Mouse (Mus musculus): Measurements from ENCODE around the gene Epo. TPM values are rescaled to one million over a fixed set of nuclear protein-coding genes. Genes with fewer than 3 reads are reported as not detected.
A peak's percentile ranks its signal among the peaks of the same experiment; 100 is the strongest.

Epo gene
- not detected for polyA plus RNA-seq (2012; fragmentation: generic; extraction: Trizol)
- long read RNA-seq, experiment 1: 0 reads
- long read RNA-seq, experiment 2: 0 reads

DNA sequence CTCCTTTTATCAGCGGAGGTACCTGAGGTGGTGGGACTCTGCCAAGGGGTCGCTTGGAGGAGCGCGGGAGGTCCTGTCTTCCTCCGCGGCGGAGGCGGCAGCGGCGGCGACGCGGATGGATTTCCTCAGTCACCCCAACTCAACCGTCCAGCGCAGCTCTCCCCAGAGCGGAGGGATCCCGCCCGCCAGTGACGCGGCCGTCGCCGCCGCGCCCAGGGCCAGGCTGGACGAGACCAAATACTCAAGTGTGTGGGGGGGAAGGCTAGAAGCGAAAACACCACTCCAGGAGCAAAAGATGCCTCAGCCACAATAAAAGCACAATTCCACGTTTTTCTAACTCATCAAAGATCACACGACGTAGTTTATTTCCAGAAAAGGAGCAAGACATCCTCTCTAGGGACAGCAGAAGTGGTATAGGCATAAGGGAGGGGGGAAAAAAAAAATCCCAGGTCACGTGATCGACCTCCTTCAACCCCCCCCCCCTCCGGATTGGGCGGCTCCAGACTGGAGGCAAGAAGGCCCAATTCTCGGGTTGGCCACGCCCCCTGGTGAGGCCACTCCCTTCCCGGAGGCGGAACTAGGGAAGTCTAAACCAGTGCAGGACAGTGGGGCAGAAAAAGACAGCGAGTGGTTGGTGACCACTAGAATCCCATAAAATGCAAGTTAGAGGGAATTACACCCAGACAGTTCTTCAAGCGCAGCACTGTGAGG is at the start of gene Epo, which contains the start of gene Gnb2:
TSS of gene Epo (minus strand) at position 126 of the 711 bp plus-strand sequence.
TSS of gene Gnb2 (minus strand) at position 394 of the 711 bp plus-strand sequence.
- Histone ChIP-seq H3K27me3 (ENCODE audit: control insufficient read depth, insufficient read depth, insufficient read length) (no peaks in the 10 kb centered on the region), H3ac (ENCODE audit: control insufficient read depth, insufficient read length, low read depth) (peak within 1 kb of the TSS; percentile 78), H3K79me3 (ENCODE audit: low read depth) (peaks cover 24% of the 10 kb centered on the region), H3K36me3 (ENCODE audit: control insufficient read depth, insufficient read depth) (peaks cover 18% of the 10 kb centered on the region), H3K79me2 (ENCODE audit: control insufficient read depth, insufficient read depth) (peaks cover 47% of the 10 kb centered on the region), H3K4me3 (ENCODE audit: insufficient read depth, poor library complexity, severe bottlenecking) (peak within 1 kb of the TSS; percentile 74)
- TF ChIP-seq USF1 (IDR thresholded peaks at IDR 0.05; ENCODE audit: low read depth): peak; percentile 96
- TF ChIP-seq FOSL1 (IDR thresholded peaks at IDR 0.05; ENCODE audit: insufficient read depth, low read length, poor library complexity, severe bottlenecking): peak; percentile 7
- no peak for TF ChIP-seq CTCF (IDR thresholded peaks at IDR 0.05; ENCODE audit: control insufficient read depth, insufficient read depth, insufficient read length)

DNA sequence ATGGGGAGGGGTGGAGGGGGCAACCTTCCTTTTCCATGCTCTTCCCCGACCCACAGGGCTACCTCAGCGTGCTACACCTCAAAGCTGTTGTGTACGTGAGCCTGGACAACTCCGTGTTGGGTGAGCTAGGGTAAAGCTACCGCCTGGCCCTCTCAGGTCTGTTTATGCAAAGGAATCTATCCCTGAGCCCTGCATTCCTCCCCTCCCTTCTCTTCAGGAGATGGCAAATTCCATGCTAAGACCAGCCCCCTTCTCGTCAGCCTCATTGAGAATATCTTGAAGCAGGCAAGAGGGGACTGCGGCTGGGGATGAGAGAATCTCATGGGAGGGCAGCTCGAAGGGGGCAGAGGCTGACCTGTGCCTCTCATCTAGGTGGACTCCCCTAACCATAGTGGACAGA is 49.7 kb upstream of the Epo start:
- TF ChIP-seq MYOD1 (IDR thresholded peaks at IDR 0.05; ENCODE audit: control insufficient read depth, insufficient read length, low read depth) (no peak), MAX (IDR thresholded peaks at IDR 0.05) (no peak), USF1 (IDR thresholded peaks at IDR 0.05; ENCODE audit: low read depth) (no peak), MYOG (IDR thresholded peaks at IDR 0.05; ENCODE audit: control insufficient read depth, extremely low read depth, insufficient read length) (no peak), CTCF (IDR thresholded peaks at IDR 0.05; ENCODE audit: control insufficient read depth, insufficient read depth, insufficient read length) (no peak), CEBPB (IDR thresholded peaks at IDR 0.05; ENCODE audit: low read depth) (no peak), FOSL1 (IDR thresholded peaks at IDR 0.05; ENCODE audit: insufficient read depth, low read length, poor library complexity, severe bottlenecking) (no peak)
- H3K4me3 ChIP-seq (ENCODE audit: insufficient read depth, poor library complexity, severe bottlenecking): no peak overlapping the region
- H3K27me3 ChIP-seq (ENCODE audit: control insufficient read depth, insufficient read depth, insufficient read length): peaks cover 30% of the 10 kb centered on the region
- no peaks in the 10 kb centered on the region for H3K36me3 ChIP-seq (ENCODE audit: control insufficient read depth, insufficient read depth)
- no peaks in the 10 kb centered on the region for H3K79me2 ChIP-seq (ENCODE audit: control insufficient read depth, insufficient read depth)
- no peaks in the 10 kb centered on the region for H3K79me3 ChIP-seq (ENCODE audit: low read depth)
- no peak overlapping the region for H3ac ChIP-seq (ENCODE audit: control insufficient read depth, insufficient read length, low read depth)

DNA sequence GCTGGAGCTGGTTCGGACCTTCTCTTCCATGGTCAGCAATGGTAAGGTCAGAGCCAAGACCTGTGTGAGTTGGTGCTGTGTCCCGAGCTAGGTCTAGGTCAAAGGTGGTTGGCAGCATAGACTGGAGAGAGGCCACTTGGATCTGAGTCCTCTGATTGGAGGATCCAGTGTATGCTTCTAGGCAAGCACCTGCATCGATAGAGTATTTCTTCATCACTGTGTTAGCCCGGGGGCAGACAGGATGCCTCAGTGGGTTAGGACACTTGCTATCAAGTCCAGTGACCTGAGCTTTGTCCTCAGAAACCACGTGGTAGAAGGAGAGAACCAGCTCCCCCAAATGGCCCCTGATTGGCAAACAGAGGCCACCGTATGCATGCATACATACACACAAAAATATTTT is 47.2 kb upstream of the Epo start:
- peaks cover 30% of the 10 kb centered on the region for H3K27me3 ChIP-seq (ENCODE audit: control insufficient read depth, insufficient read depth, insufficient read length)
- H3ac ChIP-seq (ENCODE audit: control insufficient read depth, insufficient read length, low read depth): no peak overlapping the region
- H3K36me3 ChIP-seq (ENCODE audit: control insufficient read depth, insufficient read depth): no peaks in the 10 kb centered on the region
- no peaks in the 10 kb centered on the region for H3K79me2 ChIP-seq (ENCODE audit: control insufficient read depth, insufficient read depth)
- H3K79me3 ChIP-seq (ENCODE audit: low read depth): no peaks in the 10 kb centered on the region
- TF ChIP-seq CEBPB (IDR thresholded peaks at IDR 0.05; ENCODE audit: low read depth) (no peak), MAX (IDR thresholded peaks at IDR 0.05) (no peak), USF1 (IDR thresholded peaks at IDR 0.05; ENCODE audit: low read depth) (no peak), FOSL1 (IDR thresholded peaks at IDR 0.05; ENCODE audit: insufficient read depth, low read length, poor library complexity, severe bottlenecking) (no peak), MYOD1 (IDR thresholded peaks at IDR 0.05; ENCODE audit: control insufficient read depth, insufficient read length, low read depth) (no peak), CTCF (IDR thresholded peaks at IDR 0.05; ENCODE audit: control insufficient read depth, insufficient read depth, insufficient read length) (no peak), MYOG (IDR thresholded peaks at IDR 0.05; ENCODE audit: control insufficient read depth, extremely low read depth, insufficient read length) (no peak)
- no peak overlapping the region for H3K4me3 ChIP-seq (ENCODE audit: insufficient read depth, poor library complexity, severe bottlenecking)

DNA sequence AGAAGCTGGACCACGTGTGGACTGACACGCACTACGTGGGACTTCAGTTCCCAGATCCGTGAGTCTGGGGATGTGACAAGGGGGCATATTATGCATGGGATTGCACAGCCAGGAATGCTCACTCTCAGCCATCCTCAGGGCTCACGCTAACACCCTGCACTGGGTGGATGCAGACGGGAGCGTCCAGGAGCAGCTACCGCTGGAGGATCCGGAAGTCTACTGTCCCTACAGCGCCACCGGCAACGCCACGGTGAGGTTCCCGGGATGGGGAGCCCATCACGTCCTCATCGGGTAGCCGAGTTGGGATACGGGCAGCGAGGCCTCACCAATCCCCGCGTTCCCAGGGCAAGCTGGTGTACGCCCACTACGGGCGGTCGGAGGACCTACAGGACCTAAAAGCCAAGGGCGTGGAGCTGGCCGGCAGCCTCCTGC is 41.4 kb upstream of the Epo start:
- TF ChIP-seq USF1 (IDR thresholded peaks at IDR 0.05; ENCODE audit: low read depth) (no peak), MAX (IDR thresholded peaks at IDR 0.05) (no peak), CTCF (IDR thresholded peaks at IDR 0.05; ENCODE audit: control insufficient read depth, insufficient read depth, insufficient read length) (no peak), MYOD1 (IDR thresholded peaks at IDR 0.05; ENCODE audit: control insufficient read depth, insufficient read length, low read depth) (no peak), CEBPB (IDR thresholded peaks at IDR 0.05; ENCODE audit: low read depth) (no peak), FOSL1 (IDR thresholded peaks at IDR 0.05; ENCODE audit: insufficient read depth, low read length, poor library complexity, severe bottlenecking) (no peak)
- no peaks in the 10 kb centered on the region for H3K79me2 ChIP-seq (ENCODE audit: control insufficient read depth, insufficient read depth)
- H3K79me3 ChIP-seq (ENCODE audit: low read depth): no peaks in the 10 kb centered on the region
- no peaks in the 10 kb centered on the region for H3K36me3 ChIP-seq (ENCODE audit: control insufficient read depth, insufficient read depth)
- peaks cover 13% of the 10 kb centered on the region for H3K27me3 ChIP-seq (ENCODE audit: control insufficient read depth, insufficient read depth, insufficient read length)
- no peak overlapping the region for H3K4me3 ChIP-seq (ENCODE audit: insufficient read depth, poor library complexity, severe bottlenecking)
- H3ac ChIP-seq (ENCODE audit: control insufficient read depth, insufficient read length, low read depth): no peak overlapping the region

DNA sequence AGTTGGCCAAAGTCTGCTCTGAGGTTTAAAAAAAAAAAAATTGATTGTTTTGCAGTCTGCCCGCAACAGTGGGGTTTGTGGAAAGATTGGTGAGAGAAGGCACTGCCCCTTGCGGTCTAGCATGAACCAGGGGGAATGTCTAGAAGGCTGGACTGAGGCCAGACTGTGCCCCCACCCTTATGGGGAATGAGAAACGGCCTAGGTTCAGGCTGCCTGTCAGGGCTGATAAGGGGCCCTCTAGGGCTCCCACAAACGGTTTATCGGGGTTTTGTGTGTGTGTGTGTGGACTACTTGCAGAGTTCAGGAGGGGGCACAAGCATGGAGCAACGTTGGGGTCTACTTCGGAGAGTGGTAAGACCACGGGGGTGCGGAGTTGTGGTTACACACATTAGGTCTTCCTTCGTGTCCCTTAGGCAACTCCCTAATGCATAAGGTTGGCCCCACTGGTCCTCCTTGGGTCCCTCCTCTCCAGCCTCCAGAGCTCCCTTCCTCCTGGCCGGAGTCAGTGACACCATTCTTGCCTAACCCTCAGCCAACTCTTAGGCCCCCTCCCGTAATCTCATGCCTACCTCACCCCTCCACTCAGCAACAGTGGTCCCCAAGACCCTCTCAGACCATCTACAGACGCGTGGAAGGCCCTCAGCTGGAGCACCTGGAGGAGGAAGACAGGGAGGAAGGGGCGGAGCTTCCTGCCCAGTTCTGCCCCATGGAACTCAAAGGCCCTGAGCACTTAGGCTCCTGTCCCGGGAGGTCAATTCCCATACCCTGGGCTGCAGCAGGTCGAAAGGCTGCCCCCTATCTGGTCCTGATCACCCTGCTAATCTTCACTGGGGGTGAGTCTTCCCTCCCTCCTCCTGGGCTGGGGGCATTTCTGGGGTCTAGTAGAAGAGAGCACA is 37.9 kb upstream of the Epo start:
- TF ChIP-seq MAX (IDR thresholded peaks at IDR 0.05) (no peak), CTCF (IDR thresholded peaks at IDR 0.05; ENCODE audit: control insufficient read depth, insufficient read depth, insufficient read length) (no peak), CEBPB (IDR thresholded peaks at IDR 0.05; ENCODE audit: low read depth) (no peak), MYOD1 (IDR thresholded peaks at IDR 0.05; ENCODE audit: control insufficient read depth, insufficient read length, low read depth) (no peak), MYOG (IDR thresholded peaks at IDR 0.05; ENCODE audit: control insufficient read depth, extremely low read depth, insufficient read length) (no peak), USF1 (IDR thresholded peaks at IDR 0.05; ENCODE audit: low read depth) (no peak)
- Histone ChIP-seq H3K36me3 (ENCODE audit: control insufficient read depth, insufficient read depth) (no peaks in the 10 kb centered on the region), H3ac (ENCODE audit: control insufficient read depth, insufficient read length, low read depth) (no peak overlapping the region), H3K79me3 (ENCODE audit: low read depth) (no peaks in the 10 kb centered on the region), H3K4me3 (ENCODE audit: insufficient read depth, poor library complexity, severe bottlenecking) (no peak overlapping the region), H3K79me2 (ENCODE audit: control insufficient read depth, insufficient read depth) (no peaks in the 10 kb centered on the region), H3K27me3 (ENCODE audit: control insufficient read depth, insufficient read depth, insufficient read length) (peaks cover 24% of the 10 kb centered on the region)

Measured in C2C12 (cell line).